Mouse (Mus musculus) midbrain, embryonic 16.5 days (tissue): ENCODE measurements around the gene Kcnk4. TPM values are rescaled to one million over a fixed set of nuclear protein-coding genes. Genes with fewer than 3 reads are reported as not detected.
A peak's percentile ranks its signal among the peaks of the same experiment; 100 is the strongest.

ENCODE experiments used
- ATAC-seq: fragments of 200-750 bp; cut with Nextera tagmentation; 2 replicates; pipeline ENCODE4 v1.8.0; 2017; ENCODE audit warnings: moderate TSS enrichment
- H3K27ac ChIP-seq: fragments of 300-500 bp; sonication (generic); 2 replicates; pipeline ENCODE4 v1.5.1; 2014; ENCODE audit warnings: mild to moderate bottlenecking, low read length, mixed read lengths
- H3K27me3 ChIP-seq: fragments of 300-500 bp; sonication (generic); 2 replicates; pipeline ENCODE4 v1.6.1; 2014; ENCODE audit warnings: low read depth, low read length, mixed read lengths; ENCODE audit not compliant: control insufficient read depth, insufficient read depth
- H3K36me3 ChIP-seq: fragments of 300-500 bp; sonication (generic); 2 replicates; pipeline ENCODE4 v1.6.1; 2014; ENCODE audit warnings: mild to moderate bottlenecking, low read length, moderate library complexity, mixed read lengths; ENCODE audit not compliant: control insufficient read depth, insufficient read depth
- H3K4me1 ChIP-seq: fragments of 300-500 bp; sonication (generic); 2 replicates; pipeline ENCODE4 v1.6.1; 2014; ENCODE audit warnings: mild to moderate bottlenecking, low read length, mixed read lengths; ENCODE audit not compliant: control insufficient read depth, insufficient read depth
- H3K4me2 ChIP-seq: fragments of 300-500 bp; sonication (generic); 2 replicates; pipeline ENCODE4 v1.6.1; 2014; ENCODE audit warnings: mild to moderate bottlenecking, low read length, mixed read lengths
- H3K4me3 ChIP-seq: fragments of 300-500 bp; sonication (generic); 2 replicates; pipeline ENCODE4 v1.5.1; 2014; ENCODE audit warnings: low read depth, mild to moderate bottlenecking, low read length, moderate library complexity, mixed read lengths
- H3K9ac ChIP-seq: fragments of 300-500 bp; sonication (generic); 2 replicates; pipeline ENCODE4 v1.6.1; 2014; ENCODE audit warnings: low read depth, low read length, mixed read lengths
- H3K9me3 ChIP-seq: fragments of 300-500 bp; sonication (generic); replicated peaks from 2 replicates; pipeline ENCODE4 v1.6.1; 2014; ENCODE audit warnings: mild to moderate bottlenecking, low read length, mixed read lengths; ENCODE audit not compliant: control insufficient read depth, poor library complexity, severe bottlenecking
- WGBS: fragments of 180-500 bp; shearing (Covaris S2); extraction: QIAGEN DNeasy Blood & Tissue Kit; methylation state at CpG from one replicate; pipeline ENCODE4 v1.1.7; 2014; 5-methylcytosine and 5-hydroxymethylcytosine counted together
- polyA plus RNA-seq: library from polyadenylated mRNA; unstranded; fragments of >200 nt; fragmentation: Nextera tagmentation; extraction: Ambion mirVana; gene quantifications from 2 replicates; pipeline ENCODE4 v1.2.1, GENCODE M21; 2015

Kcnk4 gene
- polyA plus RNA-seq, 1 experiment from 2014 or later = 11.7 TPM

- ATAC-seq = peak; percentile 69
- Histone ChIP-seq H3K9me3 (no peaks in the 10 kb centered on the region), H3K4me3 (peak overlapping the region; percentile 61), H3K36me3 (no peaks in the 10 kb centered on the region), H3K9ac (peak overlapping the region; percentile 70), H3K4me1 (peaks cover 17% of the 10 kb centered on the region), H3K4me2 (peak overlapping the region; percentile 82), H3K27me3 (no peaks in the 10 kb centered on the region), H3K27ac (peak overlapping the region; percentile 93)
- under 1% methylated on average over 28 of the region's 28 CpGs for WGBS
Measured at GRCm38 (mm10) chr19:6950613-6951153, 16.4 kb upstream of the Kcnk4 start.

GRCm38 (mm10) chr19:6949951-6950350 is 15.6 kb upstream of the Kcnk4 start:
- Histone ChIP-seq H3K36me3 (no peaks in the 10 kb centered on the region), H3K9me3 (no peaks in the 10 kb centered on the region), H3K27ac (peak overlapping the region; percentile 93), H3K4me1 (peaks cover 17% of the 10 kb centered on the region), H3K4me2 (peak overlapping the region; percentile 82), H3K4me3 (peak overlapping the region; percentile 61), H3K9ac (peak overlapping the region; percentile 70), H3K27me3 (no peaks in the 10 kb centered on the region)
- 41% methylated on average over 5 of the region's 5 CpGs for WGBS
- no peak for ATAC-seq

GRCm38 (mm10) chr19:6949532-6949931 is 15.2 kb upstream of the Kcnk4 start:
- Histone ChIP-seq H3K27me3 (no peaks in the 10 kb centered on the region), H3K36me3 (no peaks in the 10 kb centered on the region), H3K4me3 (no peak overlapping the region), H3K4me1 (peaks cover 17% of the 10 kb centered on the region), H3K27ac (no peak overlapping the region), H3K9me3 (no peaks in the 10 kb centered on the region), H3K9ac (no peak overlapping the region; the same call in 1 of the 2 replicates), H3K4me2 (no peak overlapping the region)
- ATAC-seq = no peak
- 85% methylated on average over 5 of the region's 5 CpGs for WGBS

GRCm38 (mm10) chr19:6948186-6948585 is 13.9 kb upstream of the Kcnk4 start:
- Histone ChIP-seq H3K27me3 (no peaks in the 10 kb centered on the region), H3K9me3 (no peaks in the 10 kb centered on the region), H3K36me3 (no peaks in the 10 kb centered on the region), H3K9ac (no peak overlapping the region), H3K4me1 (peaks cover 17% of the 10 kb centered on the region), H3K27ac (no peak overlapping the region), H3K4me3 (no peak overlapping the region), H3K4me2 (no peak overlapping the region)
- WGBS = 94% methylated on average over 4 of the region's 4 CpGs
- no peak for ATAC-seq

- Histone ChIP-seq H3K27me3 (no peaks in the 10 kb centered on the region), H3K4me1 (peaks cover 18% of the 10 kb centered on the region), H3K9me3 (no peaks in the 10 kb centered on the region), H3K4me3 (no peak overlapping the region), H3K4me2 (no peak overlapping the region), H3K9ac (no peak overlapping the region), H3K36me3 (no peaks in the 10 kb centered on the region), H3K27ac (no peak overlapping the region)
- 55% methylated on average over 4 of the region's 4 CpGs for WGBS
- no peak for ATAC-seq
Measured at GRCm38 (mm10) chr19:6947742-6948141, 13.4 kb upstream of the Kcnk4 start.

GRCm38 (mm10) chr19:6943709-6944108 is 9.4 kb upstream of the Kcnk4 start:
- Histone ChIP-seq H3K36me3 (no peaks in the 10 kb centered on the region), H3K9me3 (no peaks in the 10 kb centered on the region), H3K4me2 (0 out of 2 replicates have a peak overlapping the region, but pooled peaks have one; percentile 1), H3K27ac (no peak overlapping the region), H3K4me3 (no peak overlapping the region), H3K9ac (no peak overlapping the region), H3K4me1 (peaks cover 27% of the 10 kb centered on the region), H3K27me3 (no peaks in the 10 kb centered on the region)
- ATAC-seq = no peak
- WGBS = 91% methylated on average over 6 of the region's 6 CpGs

- Histone ChIP-seq H3K4me1 (peaks cover 30% of the 10 kb centered on the region), H3K4me3 (peak overlapping the region; percentile 89), H3K9me3 (no peaks in the 10 kb centered on the region), H3K4me2 (peak overlapping the region; percentile 99), H3K36me3 (no peaks in the 10 kb centered on the region), H3K27me3 (no peaks in the 10 kb centered on the region), H3K9ac (peak overlapping the region; percentile 99), H3K27ac (peak overlapping the region; percentile 98)
- peak; percentile 9; the same call in 1 of the 2 replicates for ATAC-seq
- 31% methylated on average over 5 of the region's 5 CpGs for WGBS
Measured at GRCm38 (mm10) chr19:6942764-6943163, 8.4 kb upstream of the Kcnk4 start.

GRCm38 (mm10) chr19:6942249-6942691 is 8.0 kb upstream of the Kcnk4 start, which contains the start of gene Gpr137:
Gene Gpr137 (minus strand): TSS chr19:6942480.
- Histone ChIP-seq H3K4me3 (peak within 1 kb of the TSS; percentile 89), H3K36me3 (no peaks in the 10 kb centered on the region), H3K27ac (peak within 1 kb of the TSS; percentile 98), H3K9me3 (no peaks in the 10 kb centered on the region), H3K4me1 (peaks cover 30% of the 10 kb centered on the region), H3K9ac (peak within 1 kb of the TSS; percentile 99), H3K4me2 (peak within 1 kb of the TSS; percentile 99), H3K27me3 (no peaks in the 10 kb centered on the region)
- ATAC-seq = peak; percentile 88
- WGBS = under 1% methylated on average over 27 of the region's 27 CpGs

GRCm38 (mm10) chr19:6941372-6942248 is 7.3 kb upstream of the Kcnk4 start, which contains the start of gene Bad:
Gene Bad (plus strand): TSS chr19:6941861.
- Histone ChIP-seq H3K27ac (peak within 1 kb of the TSS; percentile 98), H3K9me3 (no peaks in the 10 kb centered on the region), H3K9ac (peak within 1 kb of the TSS; percentile 99), H3K4me1 (peaks cover 30% of the 10 kb centered on the region), H3K4me2 (peak within 1 kb of the TSS; percentile 99), H3K27me3 (no peaks in the 10 kb centered on the region), H3K4me3 (peak within 1 kb of the TSS; percentile 89), H3K36me3 (no peaks in the 10 kb centered on the region)
- WGBS = under 1% methylated on average over 77 of the region's 83 CpGs
- peak; percentile 89 for ATAC-seq
